Mouse (Mus musculus): Measurements from ENCODE around the gene Slc8b1.

- no peak for TF ChIP-seq CTCF (conservative IDR thresholded peaks at IDR 0.05; ENCODE audit: insufficient read depth, insufficient read length, low read depth, low read length)
- TF ChIP-seq POLR2A (IDR thresholded peaks at IDR 0.05; ENCODE audit: low read depth, low read length): no peak
These were observed 49.1 kb upstream of the Slc8b1 start for GRCm38 (mm10) chr5:120461902-120462301.

Measured in kidney, adult 2 months (tissue).